Mouse (Mus musculus): ENCODE measurements around the gene Card10. TPM values are rescaled to one million over a fixed set of nuclear protein-coding genes. Genes with fewer than 3 reads are reported as not detected.

The Card10 gene
- polyA plus RNA-seq, 1 experiment from 2014 or later = 3.4 TPM

DNA sequence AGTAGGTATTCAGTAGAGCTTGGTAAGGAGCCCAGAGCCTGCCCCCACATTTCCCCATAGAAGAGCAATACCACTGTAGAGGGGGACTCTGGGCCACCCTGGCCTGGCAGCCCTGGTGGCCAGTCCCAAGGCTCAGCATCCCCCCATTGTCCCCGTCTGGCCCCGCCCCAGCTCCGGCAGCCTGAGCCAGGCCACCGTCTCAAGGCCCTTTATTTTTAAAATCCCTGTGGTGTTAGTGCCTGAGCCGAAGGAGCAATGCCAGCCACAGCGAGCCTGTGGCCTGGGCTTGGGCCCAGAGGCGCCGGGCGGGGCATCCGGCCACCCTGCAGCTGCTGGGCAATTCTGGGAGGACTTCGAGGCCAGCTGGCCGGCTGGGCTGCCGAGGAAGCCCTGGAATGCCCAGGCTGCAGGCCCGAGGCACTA, 29.9 kb upstream of the Card10 start:
- Histone ChIP-seq H3K4me1 (peaks cover 64% of the 10 kb centered on the region), H3K4me3 (no peak overlapping the region), H3K36me3 (no peaks in the 10 kb centered on the region), H3K27me3 (peaks cover 8% of the 10 kb centered on the region; the same call in 1 of the 2 replicates), H3K9ac (no peak overlapping the region), H3K27ac (peak overlapping the region; percentile 82), H3K9me3 (no peaks in the 10 kb centered on the region), H3K4me2 (0 out of 2 replicates have a peak overlapping the region, but pooled peaks have one; percentile 10)
- peak; percentile 47; the same call in 1 of the 2 replicates for ATAC-seq (ENCODE audit: insufficient number of reproducible peaks, low FRiP score, low TSS enrichment, low read depth)
- 20% methylated on average over 14 of the region's 14 CpGs for WGBS

DNA sequence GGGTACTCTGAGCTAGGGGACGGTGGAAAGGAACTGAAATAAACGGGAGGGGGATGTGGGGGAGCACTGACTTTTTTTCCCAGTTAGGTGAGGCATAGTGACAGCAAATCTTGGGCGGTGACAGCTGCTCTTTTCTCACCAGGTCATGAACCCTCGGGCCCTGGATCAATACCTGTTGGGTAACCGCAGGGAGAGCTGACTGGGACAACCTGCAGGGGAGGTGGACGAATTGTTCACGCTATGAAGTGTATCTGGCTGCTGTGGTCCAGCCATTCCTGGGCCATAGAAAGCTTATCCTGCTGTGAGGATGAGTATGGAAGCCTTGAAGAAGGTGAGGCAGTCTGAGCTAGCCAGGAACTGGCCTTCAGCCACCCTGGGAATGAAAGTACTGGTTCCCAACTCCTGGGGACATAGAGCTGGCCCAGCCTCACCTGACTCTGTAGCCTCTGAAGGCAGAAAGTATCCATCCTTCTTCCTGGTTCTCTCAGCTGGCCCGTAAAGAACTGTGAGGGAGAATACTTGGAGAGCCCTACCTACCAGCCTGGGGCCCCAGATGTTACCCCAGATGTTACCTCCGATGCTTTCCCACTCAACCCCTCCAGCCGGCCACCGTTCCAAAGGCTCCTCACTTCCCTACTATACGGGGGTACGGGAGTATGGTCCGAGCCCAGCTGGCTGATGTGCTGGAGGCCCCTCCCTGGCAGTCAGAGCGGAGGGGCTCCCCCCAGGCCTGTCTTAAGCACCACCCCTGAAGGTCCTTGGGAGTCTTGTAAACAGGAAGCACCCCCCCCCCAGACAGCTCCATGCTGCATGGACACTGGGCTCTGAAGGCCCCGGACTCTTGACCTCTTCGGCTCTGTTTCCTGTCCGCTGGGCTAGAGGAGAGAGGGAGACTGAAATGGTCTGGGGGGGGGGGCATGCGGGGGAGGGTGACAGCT, 29.1 kb upstream of the Card10 start:
- WGBS = 35% methylated on average over 19 of the region's 19 CpGs
- Histone ChIP-seq H3K9ac (0 out of 2 replicates have a peak overlapping the region, but pooled peaks have one; percentile 20), H3K4me1 (peaks cover 65% of the 10 kb centered on the region), H3K4me2 (peak overlapping the region; percentile 2; the same call in 1 of the 2 replicates), H3K36me3 (no peaks in the 10 kb centered on the region), H3K4me3 (no peak overlapping the region), H3K27me3 (peaks cover 13% of the 10 kb centered on the region; the same call in 1 of the 2 replicates), H3K27ac (peak overlapping the region; percentile 82), H3K9me3 (no peaks in the 10 kb centered on the region)
- 0 out of 2 replicates have a peak, but pooled peaks have one; percentile 11 for ATAC-seq (ENCODE audit: insufficient number of reproducible peaks, low FRiP score, low TSS enrichment, low read depth)

DNA sequence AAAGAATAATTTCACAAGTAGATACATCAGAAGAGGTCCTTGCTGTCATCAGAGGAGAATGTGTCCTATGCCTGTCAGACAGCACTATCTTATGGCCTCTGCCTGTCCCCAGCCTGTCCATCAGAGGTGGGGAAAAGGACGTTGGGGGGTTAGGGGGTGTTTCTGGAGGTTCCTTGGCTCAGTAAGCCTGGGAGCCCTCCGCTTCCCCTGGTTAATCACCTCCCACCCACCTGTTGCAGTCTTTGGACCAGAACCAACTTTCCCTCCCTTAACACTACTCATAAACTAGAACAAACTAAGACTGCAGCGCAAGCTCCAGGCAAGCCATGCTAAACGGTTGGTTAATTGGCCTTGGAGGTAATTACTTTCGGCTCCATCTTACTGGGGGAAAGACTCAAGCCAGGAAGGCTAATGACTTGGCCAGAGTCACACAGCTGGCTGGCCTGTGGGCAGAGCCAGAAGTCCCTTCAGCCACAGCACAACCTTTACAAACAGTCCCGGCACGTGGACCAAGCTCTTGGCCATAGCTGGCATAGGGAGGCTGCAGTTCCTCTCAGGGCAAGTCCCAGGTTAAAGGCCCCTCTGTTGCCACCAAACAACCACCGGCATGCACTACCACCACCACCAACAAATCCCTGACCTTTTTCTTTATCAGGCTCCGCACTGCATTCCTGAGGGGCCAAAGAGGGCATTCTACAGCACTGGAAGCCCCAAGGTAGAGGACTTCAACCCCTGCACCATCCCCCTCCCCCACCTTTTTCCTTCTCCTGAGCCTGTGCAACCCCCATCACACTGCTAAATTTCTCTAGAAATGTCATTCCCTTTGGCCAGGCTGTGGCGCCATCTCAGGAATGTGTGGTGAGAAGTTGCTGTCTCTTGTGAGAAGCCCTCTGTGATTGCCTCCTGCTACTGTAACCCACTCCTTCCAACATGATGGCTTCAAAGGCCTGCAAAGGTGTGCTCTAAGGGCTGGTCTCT, 28.2 kb upstream of the Card10 start:
- Histone ChIP-seq H3K9ac (no peak overlapping the region), H3K4me1 (peaks cover 63% of the 10 kb centered on the region), H3K4me2 (no peak overlapping the region), H3K4me3 (no peak overlapping the region), H3K27me3 (peaks cover 15% of the 10 kb centered on the region; the same call in 1 of the 2 replicates), H3K27ac (no peak overlapping the region), H3K9me3 (no peaks in the 10 kb centered on the region), H3K36me3 (no peaks in the 10 kb centered on the region)
- 38% methylated on average over 10 of the region's 10 CpGs for WGBS
- ATAC-seq (ENCODE audit: insufficient number of reproducible peaks, low FRiP score, low TSS enrichment, low read depth) = no peak

DNA sequence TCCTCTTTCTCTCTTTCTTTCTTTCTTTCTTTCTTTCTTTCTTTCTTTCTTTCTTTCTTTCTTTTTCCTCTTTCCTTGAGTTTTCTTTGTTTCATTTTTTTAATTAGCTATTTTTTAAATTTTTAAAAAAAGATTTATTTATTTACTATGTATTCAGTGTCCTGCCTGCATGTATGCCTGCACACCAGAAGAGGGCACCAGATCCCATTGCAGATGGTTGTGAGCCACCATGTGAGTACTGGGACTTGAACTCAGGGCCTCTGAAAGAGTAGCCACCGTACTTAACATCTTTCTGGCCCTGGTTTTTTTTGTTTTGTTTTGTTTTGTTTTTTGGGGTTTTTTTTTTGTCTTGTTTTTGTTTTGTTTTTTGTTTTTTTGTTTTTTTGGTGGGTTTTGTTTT, 26.8 kb upstream of the Card10 start:
- H3K4me3 ChIP-seq = no peak overlapping the region
- peaks cover 15% of the 10 kb centered on the region; the same call in 1 of the 2 replicates for H3K27me3 ChIP-seq
- H3K9me3 ChIP-seq = no peaks in the 10 kb centered on the region
- no peak overlapping the region for H3K4me2 ChIP-seq
- H3K9ac ChIP-seq = no peak overlapping the region
- WGBS = 96% methylated on average over 1 of the region's 1 CpGs
- H3K4me1 ChIP-seq = peaks cover 49% of the 10 kb centered on the region
- H3K36me3 ChIP-seq = no peaks in the 10 kb centered on the region
- H3K27ac ChIP-seq = no peak overlapping the region
- ATAC-seq (ENCODE audit: insufficient number of reproducible peaks, low FRiP score, low TSS enrichment, low read depth) = no peak

DNA sequence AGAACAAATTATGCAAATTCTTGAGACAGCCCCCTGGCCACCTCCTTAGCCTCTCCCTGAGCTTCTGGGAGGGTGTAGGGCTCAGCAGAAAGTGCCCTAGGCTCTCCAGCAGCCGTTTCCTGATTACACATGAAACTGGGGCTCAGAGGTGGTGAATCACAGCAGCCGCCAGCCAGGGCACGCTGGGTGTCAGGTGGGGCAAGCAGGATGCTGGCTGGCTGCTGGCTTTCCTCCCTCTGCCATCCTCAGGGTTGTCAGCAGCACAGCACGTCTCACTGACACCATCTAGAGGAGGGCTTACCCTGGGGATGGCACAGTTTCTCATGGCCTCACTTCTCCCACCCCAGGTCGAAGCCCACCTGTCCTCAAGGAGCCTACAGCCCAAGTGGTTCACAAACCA, 25.5 kb upstream of the Card10 start:
- Histone ChIP-seq H3K27ac (no peak overlapping the region), H3K36me3 (no peaks in the 10 kb centered on the region), H3K9me3 (no peaks in the 10 kb centered on the region), H3K27me3 (peaks cover 19% of the 10 kb centered on the region; the same call in 1 of the 2 replicates), H3K4me3 (no peak overlapping the region), H3K4me2 (no peak overlapping the region), H3K9ac (no peak overlapping the region), H3K4me1 (peaks cover 36% of the 10 kb centered on the region)
- 5% methylated on average over 5 of the region's 5 CpGs for WGBS
- no peak for ATAC-seq (ENCODE audit: insufficient number of reproducible peaks, low FRiP score, low TSS enrichment, low read depth)

DNA sequence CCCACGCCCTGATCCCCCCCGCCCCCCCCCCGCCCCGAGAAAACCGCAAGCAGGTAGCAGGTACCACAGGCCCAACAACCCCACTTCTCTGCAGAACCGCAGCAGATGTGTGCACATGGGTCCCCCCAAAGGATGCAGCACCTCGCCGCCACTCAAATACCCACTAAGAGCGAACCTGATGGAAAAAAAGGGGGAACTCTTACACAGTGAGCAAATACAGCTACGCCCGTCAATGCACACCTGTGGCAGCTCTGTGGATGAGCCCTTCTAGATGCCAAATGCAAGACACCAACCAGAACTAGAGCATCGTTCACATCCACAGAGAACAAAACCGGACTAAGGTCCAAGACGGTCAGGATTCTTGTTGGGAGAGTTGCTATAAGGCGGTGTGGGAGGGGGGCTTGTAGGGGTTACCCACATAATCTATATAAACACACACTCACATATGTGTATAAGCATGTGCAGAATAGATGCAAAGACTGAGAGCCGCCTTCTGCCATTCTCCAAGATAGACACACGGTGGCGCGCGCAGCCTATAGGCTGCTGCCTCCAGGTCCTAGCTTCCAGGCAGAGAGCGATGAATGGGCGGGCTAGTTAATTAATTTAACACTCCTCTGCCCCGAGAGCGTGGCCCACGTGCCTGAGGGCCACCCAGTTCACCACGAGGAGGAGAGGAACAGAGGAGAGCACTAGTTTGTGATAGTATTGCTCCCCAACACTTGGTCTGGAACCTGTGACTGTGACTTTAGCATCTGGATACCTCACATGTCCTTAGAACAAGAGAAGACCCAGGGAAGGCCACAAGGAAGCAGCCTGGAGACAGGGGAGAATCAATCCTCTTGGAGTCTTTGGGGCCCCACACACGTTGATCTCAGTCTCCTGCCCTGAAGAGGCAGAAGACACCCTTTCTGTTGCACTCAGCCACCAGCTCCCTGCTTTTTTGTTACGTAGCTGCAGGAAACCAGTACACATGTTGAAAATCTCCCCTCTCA, 23.7 kb upstream of the Card10 start:
- Histone ChIP-seq H3K4me2 (no peak overlapping the region), H3K9me3 (no peaks in the 10 kb centered on the region)

DNA sequence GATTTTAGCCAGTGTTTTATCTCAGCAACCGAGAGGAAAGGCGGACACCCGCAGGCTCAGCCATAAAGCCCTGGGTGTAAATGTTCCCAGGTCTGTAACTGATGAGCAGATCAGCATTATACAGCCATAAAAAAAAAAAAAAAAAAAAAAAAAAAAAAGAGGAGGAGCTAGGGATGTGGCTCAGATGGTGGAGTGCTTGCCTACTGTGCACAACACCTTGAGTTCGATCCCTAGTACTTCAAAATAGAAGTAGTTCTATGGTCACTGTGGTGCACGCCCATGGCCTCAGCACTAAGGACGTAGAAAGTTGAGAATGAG, 13.2 kb upstream of the Card10 start:
- no peaks in the 10 kb centered on the region for H3K9me3 ChIP-seq
- 62% methylated on average over 6 of the region's 6 CpGs for WGBS
- no peak overlapping the region for H3K4me3 ChIP-seq
- H3K36me3 ChIP-seq = no peaks in the 10 kb centered on the region
- peaks cover 5% of the 10 kb centered on the region; the same call in 1 of the 2 replicates for H3K4me1 ChIP-seq
- peaks cover 7% of the 10 kb centered on the region; the same call in 1 of the 2 replicates for H3K27me3 ChIP-seq
- no peak overlapping the region for H3K27ac ChIP-seq
- no peak for ATAC-seq (ENCODE audit: insufficient number of reproducible peaks, low FRiP score, low TSS enrichment, low read depth)
- no peak overlapping the region for H3K9ac ChIP-seq
- H3K4me2 ChIP-seq = no peak overlapping the region

More for the DNA sequence above, 23.7 kb upstream of the Card10 start:
- peaks cover 18% of the 10 kb centered on the region for H3K4me1 ChIP-seq
- H3K36me3 ChIP-seq = no peaks in the 10 kb centered on the region
- no peak overlapping the region for H3K27ac ChIP-seq
- no peak overlapping the region for H3K9ac ChIP-seq
- peaks cover 19% of the 10 kb centered on the region; the same call in 1 of the 2 replicates for H3K27me3 ChIP-seq
- WGBS = 20% methylated on average over 28 of the region's 28 CpGs
- ATAC-seq (ENCODE audit: insufficient number of reproducible peaks, low FRiP score, low TSS enrichment, low read depth) = no peak
- no peak overlapping the region for H3K4me3 ChIP-seq

DNA sequence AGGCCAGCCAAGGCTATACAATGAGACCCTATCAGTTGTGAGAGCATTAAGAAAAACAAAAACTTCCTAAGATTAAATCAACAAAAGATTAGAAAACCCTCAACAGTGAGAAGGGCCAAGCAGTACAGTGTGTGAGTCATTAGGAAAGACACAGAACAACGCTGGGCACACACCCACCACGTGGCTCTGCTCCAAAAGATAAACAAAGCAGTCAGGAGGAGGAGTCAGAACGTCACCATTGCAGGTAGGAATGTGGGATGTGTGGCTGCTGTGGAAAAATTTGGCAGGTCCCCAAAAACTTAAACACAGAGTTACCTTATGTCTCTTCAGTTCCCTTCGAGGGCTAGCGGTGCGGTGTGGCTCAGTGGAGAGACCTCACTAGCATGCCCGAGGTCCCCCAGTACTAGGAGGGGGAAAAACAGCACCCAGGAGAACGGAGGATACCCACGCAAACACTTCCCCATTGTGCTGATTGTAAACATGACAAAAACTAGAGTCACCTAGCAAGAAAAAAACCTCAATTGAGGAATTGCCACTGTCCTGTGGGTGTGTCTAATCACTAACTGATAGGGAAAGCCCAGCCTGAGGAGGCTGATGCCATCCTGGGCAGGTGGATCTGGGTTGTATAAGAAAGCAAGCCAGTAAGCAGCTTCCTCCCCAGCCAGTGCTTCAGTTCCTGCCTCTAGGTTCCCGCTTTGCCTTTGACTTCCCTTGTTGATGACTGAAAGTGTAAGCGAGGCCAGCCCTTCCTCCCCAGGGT, 12.7 kb upstream of the Card10 start:
- no peak overlapping the region for H3K4me3 ChIP-seq
- H3K4me1 ChIP-seq = peaks cover 5% of the 10 kb centered on the region; the same call in 1 of the 2 replicates
- no peaks in the 10 kb centered on the region for H3K9me3 ChIP-seq
- H3K36me3 ChIP-seq = no peaks in the 10 kb centered on the region
- no peak overlapping the region for H3K4me2 ChIP-seq
- ATAC-seq (ENCODE audit: insufficient number of reproducible peaks, low FRiP score, low TSS enrichment, low read depth) = no peak
- no peak overlapping the region for H3K27ac ChIP-seq
- peaks cover 4% of the 10 kb centered on the region; the same call in 1 of the 2 replicates for H3K27me3 ChIP-seq
- no peak overlapping the region for H3K9ac ChIP-seq
- WGBS = 41% methylated on average over 11 of the region's 11 CpGs

DNA sequence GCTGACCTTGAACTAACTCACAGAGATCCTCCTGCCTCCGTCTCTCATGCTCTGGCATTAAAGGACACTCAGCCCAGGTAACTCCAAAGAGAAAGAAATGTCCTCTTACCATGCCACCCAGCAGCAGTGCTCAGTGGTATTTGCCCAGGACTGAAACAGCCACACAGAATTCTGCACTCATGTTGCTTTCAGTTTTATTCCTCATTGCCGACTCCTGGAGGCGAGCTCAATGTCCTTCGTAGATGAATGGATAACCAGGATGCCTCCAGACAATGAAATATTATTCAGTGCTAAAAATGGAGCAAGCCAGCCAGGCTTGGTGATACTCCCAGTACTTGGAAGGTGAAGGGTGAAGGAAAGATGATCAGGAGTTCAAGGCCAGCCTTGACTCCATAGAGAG, 10.8 kb upstream of the Card10 start:
- no peak for ATAC-seq (ENCODE audit: insufficient number of reproducible peaks, low FRiP score, low TSS enrichment, low read depth)
- H3K9ac ChIP-seq = no peak overlapping the region

DNA sequence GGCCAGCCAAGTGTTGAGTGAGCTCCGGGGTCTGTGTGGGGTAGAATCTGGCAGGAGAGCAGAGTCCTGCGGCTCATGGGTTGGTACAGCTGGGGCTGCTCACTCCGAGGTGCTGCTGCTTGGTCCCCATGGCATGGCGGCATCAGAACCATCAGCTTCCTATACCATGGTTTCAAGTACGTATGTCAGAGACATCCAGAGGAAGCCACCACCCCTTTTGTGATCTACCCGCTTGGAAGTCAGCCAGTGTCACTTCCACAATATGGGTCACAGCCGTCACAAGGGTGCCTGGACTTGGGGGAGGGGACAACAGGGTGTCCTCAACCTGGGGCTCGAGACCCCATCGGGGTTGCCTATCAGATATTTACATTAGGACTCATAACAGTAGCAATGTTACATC, 7.3 kb upstream of the Card10 start:
- H3K27ac ChIP-seq = no peak overlapping the region
- H3K27me3 ChIP-seq = peaks cover 30% of the 10 kb centered on the region
- no peaks in the 10 kb centered on the region for H3K36me3 ChIP-seq
- WGBS = 60% methylated on average over 9 of the region's 9 CpGs
- H3K4me1 ChIP-seq = peaks cover 17% of the 10 kb centered on the region
- 0 out of 2 replicates have a peak, but pooled peaks have one; percentile 12 for ATAC-seq (ENCODE audit: insufficient number of reproducible peaks, low FRiP score, low TSS enrichment, low read depth)
- no peaks in the 10 kb centered on the region for H3K9me3 ChIP-seq
- H3K9ac ChIP-seq = no peak overlapping the region
- no peak overlapping the region for H3K4me2 ChIP-seq
- no peak overlapping the region for H3K4me3 ChIP-seq

More for the DNA sequence above, 10.8 kb upstream of the Card10 start:
- no peak overlapping the region for H3K4me3 ChIP-seq
- H3K36me3 ChIP-seq = no peaks in the 10 kb centered on the region
- 94% methylated on average over 4 of the region's 4 CpGs for WGBS
- H3K27ac ChIP-seq = no peak overlapping the region
- no peak overlapping the region for H3K4me2 ChIP-seq
- H3K4me1 ChIP-seq = peaks cover 12% of the 10 kb centered on the region
- no peaks in the 10 kb centered on the region for H3K9me3 ChIP-seq
- H3K27me3 ChIP-seq = no peaks in the 10 kb centered on the region
